Mouse (Mus musculus) frontal cortex, postnatal 10 days (tissue): ENCODE measurements at regions not wholly inside any gene's neighbourhood (a gene's known extent, or its start where the extent isn't known, plus 50 kb on each side); places are given as distances from the start of the nearest gene placed in this dataset.
A peak's percentile ranks its signal among the peaks of the same experiment; 100 is the strongest.

ENCODE experiments used
- DNase-seq, 2 experiments: peaks; one replicate each; pipeline ENCODE4 v3.0.0; 2022; ENCODE audit warnings: low spot score in 2 of 2, mixed read lengths in 1 of 2

DNA sequence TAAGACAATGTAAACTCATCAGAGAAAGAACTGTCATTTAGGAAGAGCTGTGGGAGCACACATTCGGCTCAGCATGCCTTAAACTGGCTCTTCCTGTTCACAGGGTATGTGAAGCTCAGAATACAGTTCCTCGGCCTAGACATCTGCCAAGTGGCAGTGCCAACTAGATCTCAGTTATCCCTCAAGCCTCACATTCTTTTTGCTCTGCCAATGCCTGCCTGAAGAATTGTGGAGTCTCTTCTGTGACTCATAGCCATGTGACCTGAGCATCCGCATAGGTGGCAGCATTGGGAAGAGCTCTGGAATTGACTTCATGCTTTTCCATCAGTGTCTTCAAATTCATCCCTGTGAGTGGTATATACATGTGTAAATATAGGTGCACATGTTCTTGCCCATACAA, 59.7 kb downstream of the Prlhr start:
- no peak for DNase-seq

GRCm38 (mm10) chr19:60399425-60399824, 68.7 kb downstream of the Prlhr start:
- no peak for DNase-seq

DNA sequence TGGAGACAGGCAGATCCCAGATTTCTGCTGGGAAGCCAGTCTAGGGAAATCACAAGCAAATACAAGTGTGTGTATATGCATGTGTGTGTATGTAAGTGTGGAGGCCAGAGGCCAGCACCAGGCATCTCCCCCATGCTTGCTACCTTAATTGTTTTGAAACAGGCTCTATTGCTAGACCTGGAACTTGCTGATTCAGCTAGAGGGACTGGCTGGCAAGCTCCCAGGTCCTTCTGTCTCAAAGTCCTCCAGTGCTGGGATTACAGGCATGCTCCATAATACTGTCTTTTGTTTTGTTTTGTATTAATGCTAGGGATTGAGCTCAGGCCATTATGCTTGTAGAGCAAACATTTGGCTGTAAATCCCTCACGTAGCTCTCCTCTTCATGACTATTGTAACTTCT, 70.4 kb downstream of the Prlhr start:
- DNase-seq: no peak

DNA sequence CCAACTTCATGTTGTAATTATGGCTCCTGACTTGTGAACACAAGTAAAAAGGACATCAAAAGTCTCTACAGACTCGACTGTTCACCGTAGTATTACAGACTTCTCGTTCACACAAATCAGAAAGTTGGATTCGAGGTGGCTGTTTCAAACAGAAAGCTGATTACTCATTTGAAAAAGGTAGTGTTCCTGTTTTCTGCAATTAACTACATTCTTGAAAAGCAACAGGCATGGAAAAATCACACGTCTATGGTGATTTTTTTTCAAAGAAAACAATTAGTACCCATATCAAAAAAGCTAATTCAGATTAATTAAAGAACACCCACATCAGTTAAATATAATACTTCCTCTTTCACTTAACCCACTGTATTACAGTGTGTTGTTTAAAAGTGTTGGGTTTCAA, 71.5 kb downstream of the Prlhr start:
- no peak for DNase-seq

DNA sequence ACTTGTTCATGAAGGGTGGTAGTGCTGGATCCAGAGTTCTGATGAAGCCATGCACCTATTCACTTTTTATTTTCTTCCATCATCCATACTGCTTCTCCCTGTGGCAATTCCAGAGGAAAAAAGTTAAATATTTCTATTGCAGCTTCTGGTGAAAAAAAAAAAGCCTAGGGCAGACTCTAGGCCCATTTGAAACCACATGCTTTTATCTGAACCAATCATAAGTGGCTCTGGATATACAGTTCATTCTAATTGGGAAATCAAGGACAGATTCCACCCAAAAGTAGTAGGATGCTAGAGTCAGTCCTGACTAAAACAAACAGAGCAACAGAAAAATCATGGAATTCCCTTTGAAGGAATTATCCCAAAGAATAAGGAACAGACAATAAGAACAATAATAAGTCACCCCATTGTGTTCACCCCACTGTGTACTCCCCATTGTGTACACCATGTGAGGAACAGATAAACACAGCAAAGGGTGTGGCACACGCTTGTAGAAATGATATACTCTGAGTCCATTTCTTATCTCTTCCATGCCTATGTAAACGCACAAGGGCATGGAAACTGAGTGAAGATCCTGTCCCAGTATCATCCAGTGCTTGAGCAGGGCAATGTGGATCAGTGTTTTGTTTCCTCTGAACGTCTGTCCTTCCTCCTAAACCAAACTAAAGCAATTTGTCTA, 81.4 kb downstream of the Prlhr start:
- DNase-seq: no peak

GRCm38 (mm10) chr19:60384721-60385120, 83.4 kb downstream of the Prlhr start:
- DNase-seq: no peak

GRCm38 (mm10) chr19:60382661-60383060, 85.4 kb downstream of the Prlhr start:
- DNase-seq: no peak

- no peak for DNase-seq
Observed at GRCm38 (mm10) chr19:60379030-60379605, 89.0 kb downstream of the Prlhr start.

GRCm38 (mm10) chr19:60363988-60364599, 104.0 kb downstream of the Prlhr start:
- DNase-seq: no peak

DNA sequence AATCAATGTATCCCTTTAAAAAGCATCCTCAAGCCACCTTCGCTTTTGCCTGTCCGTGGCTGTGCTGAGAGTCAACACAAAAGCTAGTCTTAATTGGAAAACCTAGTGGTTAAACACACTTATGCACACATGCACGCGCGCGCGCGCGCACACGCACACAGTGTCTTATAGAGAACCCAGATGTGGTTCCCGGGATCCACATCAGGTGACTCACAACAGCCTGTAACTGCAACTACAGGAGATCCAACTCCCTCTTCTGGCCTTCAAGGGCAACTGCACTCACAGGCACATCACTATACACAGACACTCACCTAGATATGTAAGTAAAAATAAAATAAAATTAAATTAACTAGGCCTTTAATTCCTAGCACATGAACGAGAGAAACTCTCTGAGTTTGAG, 118.4 kb upstream of the Fam204a start:
- no peak for DNase-seq

- peak; percentile 23 to 55 for DNase-seq
Observed at GRCm38 (mm10) chr19:60341485-60341884, 115.0 kb upstream of the Fam204a start.

GRCm38 (mm10) chr19:60340234-60340633, 113.7 kb upstream of the Fam204a start:
- peak in 1 of 2 experiments; percentile 14 for DNase-seq

DNA sequence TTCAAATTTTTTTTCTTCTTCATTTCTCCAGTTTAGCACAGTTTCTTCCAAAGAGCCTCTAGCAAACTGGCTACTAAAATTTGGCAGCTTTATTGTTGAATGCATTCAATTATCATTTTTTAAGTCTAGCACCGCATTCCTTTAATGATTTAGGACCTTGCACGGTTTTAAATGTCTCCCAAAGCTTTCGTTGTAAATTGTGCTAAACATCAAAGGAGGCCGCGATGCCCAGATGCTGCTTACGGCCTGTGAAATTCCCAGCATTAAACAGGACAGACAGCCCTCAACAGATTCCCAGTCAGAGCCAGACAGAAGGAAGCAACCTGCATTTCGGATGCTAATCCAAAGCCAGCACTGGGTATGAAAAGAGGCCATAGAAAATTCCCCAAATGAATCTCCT, 108.0 kb upstream of the Fam204a start:
- DNase-seq: no peak

- no peak for DNase-seq
Observed at GRCm38 (mm10) chr19:60328295-60328694, 101.8 kb upstream of the Fam204a start.

- DNase-seq: no peak
Observed at GRCm38 (mm10) chr19:60325612-60326011, 99.1 kb upstream of the Fam204a start.

GRCm38 (mm10) chr19:60325112-60325511, 98.6 kb upstream of the Fam204a start:
- DNase-seq: peak in 1 of 2 experiments; percentile 10

DNA sequence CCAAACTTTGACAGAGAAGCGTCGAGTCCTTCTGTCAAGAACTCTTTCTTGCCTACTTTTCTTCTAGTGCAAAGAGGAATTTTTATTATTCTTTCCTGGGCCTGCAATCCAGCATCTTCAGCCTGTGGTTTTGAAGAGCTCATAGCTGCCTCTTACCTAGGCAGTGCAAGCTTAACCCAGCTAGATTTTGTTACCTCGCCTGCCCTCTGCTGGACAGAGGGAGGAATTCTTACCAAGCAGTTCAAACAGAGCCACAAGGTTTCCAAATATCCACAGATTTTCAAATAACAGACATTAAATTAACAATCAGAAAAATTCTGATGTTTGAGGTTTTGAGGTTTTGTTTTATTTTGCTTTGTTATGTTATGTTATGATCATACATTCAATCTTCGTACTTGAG, 84.1 kb upstream of the Fam204a start:
- peak; percentile 12 to 74 for DNase-seq

- no peak for DNase-seq
Observed at GRCm38 (mm10) chr19:60302371-60302770, 75.9 kb upstream of the Fam204a start.

- DNase-seq: no peak
Observed at GRCm38 (mm10) chr19:60300891-60301290, 74.4 kb upstream of the Fam204a start.

GRCm38 (mm10) chr19:60290244-60290643, 63.7 kb upstream of the Fam204a start:
- DNase-seq: no peak

- no peak for DNase-seq
Observed at GRCm38 (mm10) chr19:60286810-60287396, 60.4 kb upstream of the Fam204a start.

- DNase-seq: no peak
Observed at GRCm38 (mm10) chr19:60284901-60285300, 58.4 kb upstream of the Fam204a start.
